Mouse (Mus musculus) kidney, embryonic 16.5 days (tissue): ENCODE results near the gene Gpr63. TPM values are rescaled to one million over a fixed set of nuclear protein-coding genes. Genes with fewer than 3 reads are reported as not detected.
"Not testable (repeated sequence)": the region's sequence is repeated elsewhere in the genome, so short reads cannot be mapped to it uniquely, and the experiment has no call there.

Source experiments
- ATAC-seq: fragments of 200-750 bp; cut with Nextera tagmentation; 2 replicates; pipeline ENCODE4 v1.8.0; 2017; ENCODE audit warnings: moderate TSS enrichment; ENCODE audit not compliant: low FRiP score, low TSS enrichment
- H3K27ac ChIP-seq: fragments of 300-500 bp; sonication (generic); 2 replicates; pipeline ENCODE4 v1.5.1; 2014; ENCODE audit warnings: low read length
- H3K27me3 ChIP-seq: fragments of 300-500 bp; sonication (generic); 2 replicates; pipeline ENCODE4 v1.6.1; 2014; ENCODE audit warnings: low read length, control low read depth, mixed read lengths; ENCODE audit not compliant: insufficient read depth
- H3K36me3 ChIP-seq: fragments of 300-500 bp; sonication (generic); 2 replicates; pipeline ENCODE4 v1.6.1; 2014; ENCODE audit warnings: low read length, control low read depth, mixed read lengths; ENCODE audit not compliant: insufficient read depth
- H3K4me1 ChIP-seq: fragments of 300-500 bp; sonication (generic); 2 replicates; pipeline ENCODE4 v1.6.1; 2014; ENCODE audit warnings: low read length, control low read depth, mixed read lengths; ENCODE audit not compliant: insufficient read depth
- H3K4me2 ChIP-seq: fragments of 300-500 bp; sonication (generic); replicated peaks from 2 replicates; pipeline ENCODE4 v1.6.1; 2014; ENCODE audit warnings: low read depth, low read length
- H3K4me3 ChIP-seq: fragments of 300-500 bp; sonication (generic); 2 replicates; pipeline ENCODE4 v1.5.1; 2014; ENCODE audit warnings: mild to moderate bottlenecking, low read length
- H3K9ac ChIP-seq: fragments of 300-500 bp; sonication (generic); replicated peaks from 2 replicates; pipeline ENCODE4 v1.6.1; 2014; ENCODE audit warnings: low read length
- H3K9me3 ChIP-seq: fragments of 300-500 bp; sonication (generic); 2 replicates; pipeline ENCODE4 v1.6.1; 2016; ENCODE audit warnings: low read length, control low read depth
- WGBS: fragments of 180-500 bp; shearing (Covaris S2); extraction: QIAGEN DNeasy Blood & Tissue Kit; methylation state at CpG from one replicate; pipeline ENCODE4 v1.1.7; 2014; 5-methylcytosine and 5-hydroxymethylcytosine counted together
- polyA plus RNA-seq: library from polyadenylated mRNA; unstranded; fragments of >200 nt; fragmentation: Nextera tagmentation; extraction: Ambion mirVana; gene quantifications from 2 replicates; pipeline ENCODE4 v1.2.1, GENCODE M21; 2015

Gpr63 gene
- polyA plus RNA-seq, 1 experiment from 2014 or later = 0.61 TPM

DNA sequence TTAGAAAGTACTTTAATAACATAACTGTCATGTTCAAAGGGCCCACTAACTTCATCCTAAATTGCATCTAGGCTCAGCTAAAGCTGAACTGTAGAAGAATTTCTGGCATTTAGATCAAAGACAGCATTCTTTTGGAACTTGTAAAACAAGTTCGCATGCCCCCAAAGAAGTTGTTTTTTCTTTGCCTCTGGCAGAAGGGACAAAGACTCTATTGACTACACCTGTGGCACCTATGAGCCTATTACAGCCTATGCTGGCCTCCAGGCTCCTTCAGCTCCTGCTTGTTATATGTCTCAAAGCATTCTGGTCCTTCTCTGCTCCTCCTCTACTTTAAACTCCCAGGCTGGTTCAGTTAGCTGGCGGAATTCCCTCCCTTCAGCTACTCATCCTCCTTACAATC, 69.6 kb downstream of the Gpr63 start:
- WGBS = 50% methylated on average over 2 of the region's 2 CpGs
- Histone ChIP-seq H3K27me3 (no peaks in the 10 kb centered on the region), H3K4me1 (0 out of 2 replicates have a peak, but pooled peaks cover 4% of the 10 kb centered on the region), H3K9ac (no peak overlapping the region), H3K27ac (no peak overlapping the region), H3K4me3 (no peak overlapping the region), H3K4me2 (no peak overlapping the region), H3K9me3 (peaks cover 3% of the 10 kb centered on the region; the same call in 1 of the 2 replicates), H3K36me3 (no peaks in the 10 kb centered on the region)
- peak; percentile 74 for ATAC-seq

DNA sequence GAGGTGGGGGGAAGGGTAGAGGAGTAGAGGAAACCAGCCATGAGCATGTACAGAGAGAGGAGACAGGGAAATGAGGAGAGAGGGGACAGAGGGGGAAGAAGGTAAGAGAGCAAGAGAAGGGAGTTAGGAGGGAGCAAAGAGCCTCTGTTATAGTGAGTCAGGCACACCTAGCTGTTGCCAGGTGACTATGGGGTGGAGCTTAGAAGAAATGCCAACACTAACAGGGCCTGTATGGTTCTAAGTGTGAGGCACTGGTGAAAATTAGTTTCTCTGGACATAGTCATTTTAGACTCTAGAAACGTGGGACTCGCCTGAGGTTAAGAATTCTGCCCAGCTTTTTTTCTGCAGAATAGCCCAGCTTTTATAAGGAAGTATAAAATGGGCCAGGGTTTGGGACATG, 71.1 kb downstream of the Gpr63 start:
- WGBS = 74% methylated on average over 2 of the region's 2 CpGs
- no peak overlapping the region for H3K4me3 ChIP-seq
- no peak overlapping the region for H3K4me2 ChIP-seq
- no peaks in the 10 kb centered on the region for H3K9me3 ChIP-seq
- no peaks in the 10 kb centered on the region for H3K36me3 ChIP-seq
- no peak overlapping the region for H3K27ac ChIP-seq
- no peak for ATAC-seq
- H3K4me1 ChIP-seq = 0 out of 2 replicates have a peak, but pooled peaks cover 4% of the 10 kb centered on the region
- H3K27me3 ChIP-seq = no peaks in the 10 kb centered on the region
- H3K9ac ChIP-seq = no peak overlapping the region

GRCm38 (mm10) chr4:25055541-25055940, 89.3 kb downstream of the Gpr63 start:
- not testable (repeated sequence) for H3K4me2 ChIP-seq, H3K9ac ChIP-seq, H3K4me1 ChIP-seq, H3K4me3 ChIP-seq, H3K36me3 ChIP-seq, ATAC-seq, H3K27ac ChIP-seq, H3K9me3 ChIP-seq, H3K27me3 ChIP-seq
- WGBS = 52% methylated on average over 1 of the region's 1 CpGs

Other genes starting within 250 kb of the Gpr63 start
- 4.0 and 4.5 TPM in 2 replicates for gene Klhl32, start 115.3 kb upstream of the Gpr63 start, polyA plus RNA-seq
- gene Ndufaf4, start 68.3 kb upstream of the Gpr63 start, polyA plus RNA-seq = 46.4 and 53.5 TPM in 2 replicates